Mouse (Mus musculus) forebrain, postnatal 0 days (tissue): ENCODE data around the gene Diaph2. TPM values are rescaled to one million over a fixed set of nuclear protein-coding genes. Genes with fewer than 3 reads are reported as not detected.
A peak's percentile ranks its signal among the peaks of the same experiment; 100 is the strongest.

Experiments used
- ATAC-seq: fragments of 200-750 bp; cut with Nextera tagmentation; 2 replicates; pipeline ENCODE4 v1.8.0; 2017; ENCODE audit warnings: mild to moderate bottlenecking, moderate library complexity
- DNase-seq: peaks from one replicate; pipeline ENCODE4 v3.0.0-alpha.2; 2015
- H3K27ac ChIP-seq: fragments of 300-500 bp; sonication (generic); 2 replicates; pipeline ENCODE4 v1.5.1; 2014; ENCODE audit warnings: low read depth, mild to moderate bottlenecking, antibody characterized with exemption, low read length, moderate library complexity, mixed read lengths
- H3K27me3 ChIP-seq: fragments of 300-500 bp; sonication (generic); 2 replicates; pipeline ENCODE4 v1.6.1; 2014; ENCODE audit warnings: mild to moderate bottlenecking, low read length, mixed read lengths; ENCODE audit not compliant: insufficient read depth
- H3K36me3 ChIP-seq: fragments of 300-500 bp; sonication (generic); 2 replicates; pipeline ENCODE4 v1.6.1; 2014; ENCODE audit warnings: mild to moderate bottlenecking, moderate library complexity; ENCODE audit not compliant: insufficient read depth
- H3K4me1 ChIP-seq: fragments of 300-500 bp; sonication (generic); 2 replicates; pipeline ENCODE4 v1.6.1; 2014; ENCODE audit warnings: antibody characterized with exemption; ENCODE audit not compliant: insufficient read depth
- H3K4me2 ChIP-seq: fragments of 300-500 bp; sonication (generic); 2 replicates; pipeline ENCODE4 v1.6.1; 2014; ENCODE audit warnings: low read depth, mild to moderate bottlenecking, moderate library complexity
- H3K4me3 ChIP-seq: fragments of 300-500 bp; sonication (generic); 2 replicates; pipeline ENCODE4 v1.5.1; 2014; ENCODE audit warnings: low read depth, low read length, mixed read lengths
- H3K9ac ChIP-seq: fragments of 300-500 bp; sonication (generic); 2 replicates; pipeline ENCODE4 v1.6.1; 2014; ENCODE audit warnings: mild to moderate bottlenecking
- H3K9me3 ChIP-seq: fragments of 300-500 bp; sonication (generic); 2 replicates; pipeline ENCODE4 v1.6.1; 2016; ENCODE audit warnings: low read length
- CTCF ChIP-seq: sonication (generic); IDR thresholded peaks from 2 replicates; pipeline ENCODE4 v1.5.1; 2016; ENCODE audit warnings: antibody characterized with exemption, control low read depth, low read depth
- WGBS: fragments of 180-500 bp; shearing (Covaris S2); extraction: QIAGEN DNeasy Blood & Tissue Kit; methylation state at CpG from one replicate; pipeline ENCODE4 v1.1.7; 2014; 5-methylcytosine and 5-hydroxymethylcytosine counted together
- polyA plus RNA-seq: library from polyadenylated mRNA; unstranded; fragments of >200 nt; fragmentation: Nextera tagmentation; extraction: Ambion mirVana; gene quantifications from 2 replicates; pipeline ENCODE4 v1.2.1, GENCODE M21; 2015
- total RNA-seq: library from RNA; depleted of rRNA; stranded (reverse); fragments of >200 nt; gene quantifications from 2 replicates; pipeline ENCODE4 v1.2.3, GENCODE M21; 2014

Diaph2 gene
- total and polyA plus RNA-seq, 2 experiments from 2014 or later: 4.2 to 4.7 TPM

DNA sequence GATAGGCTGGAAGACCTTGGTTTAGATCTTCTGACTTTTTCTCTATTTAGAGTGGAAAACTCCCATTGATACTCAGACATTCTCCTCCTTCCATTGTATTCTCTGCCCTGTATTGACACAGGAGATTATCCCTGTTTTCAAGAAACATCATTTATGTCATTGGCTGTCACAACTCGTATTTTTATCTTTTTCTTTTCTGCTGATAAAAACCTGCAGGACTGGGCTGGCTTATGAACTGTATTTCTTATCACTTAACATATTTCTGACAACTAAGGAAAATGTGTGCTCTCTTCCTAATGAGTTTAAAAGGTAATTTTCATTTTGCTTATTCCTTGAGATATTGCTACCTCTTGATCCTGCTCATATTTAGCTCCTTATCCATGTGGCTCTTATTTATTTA is 17.3 kb downstream of the Diaph2 start:
- TF ChIP-seq CTCF: no peak

DNA sequence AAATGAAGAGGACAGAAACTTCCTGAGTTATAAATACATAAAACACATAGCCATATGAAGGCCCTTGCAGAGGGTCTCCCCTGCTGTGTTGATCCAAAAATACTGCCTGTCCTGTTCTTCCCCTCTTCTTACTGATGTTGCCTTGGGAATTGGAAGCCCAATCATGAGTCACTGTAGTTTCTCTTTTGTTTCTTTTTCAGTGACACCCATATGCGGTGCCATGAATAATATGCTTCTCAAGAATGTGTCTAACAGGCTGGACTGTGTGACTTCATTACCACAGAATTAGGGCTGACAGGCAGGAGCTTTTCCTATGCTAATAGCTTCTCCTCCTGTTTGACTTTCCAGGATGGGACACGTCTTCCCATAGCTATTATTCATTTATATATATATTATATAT is 21.1 kb downstream of the Diaph2 start:
- ATAC-seq (peak; percentile 70), DNase-seq (no peak)
- no peaks in the 10 kb centered on the region for H3K9me3 ChIP-seq
- H3K27me3 ChIP-seq: no peaks in the 10 kb centered on the region
- no peak overlapping the region for H3K9ac ChIP-seq
- H3K36me3 ChIP-seq: no peaks in the 10 kb centered on the region
- no peaks in the 10 kb centered on the region for H3K4me1 ChIP-seq
- WGBS: 40% methylated on average over 2 of the region's 2 CpGs
- no peak overlapping the region for H3K4me3 ChIP-seq
- TF ChIP-seq CTCF: no peak
- no peak overlapping the region for H3K4me2 ChIP-seq
- H3K27ac ChIP-seq: no peak overlapping the region

More for the DNA sequence above, 17.3 kb downstream of the Diaph2 start:
- Histone ChIP-seq H3K9ac (no peak overlapping the region), H3K27ac (no peak overlapping the region), H3K4me1 (no peaks in the 10 kb centered on the region), H3K4me2 (no peak overlapping the region), H3K9me3 (no peaks in the 10 kb centered on the region), H3K27me3 (no peaks in the 10 kb centered on the region), H3K4me3 (no peak overlapping the region), H3K36me3 (no peaks in the 10 kb centered on the region)
- DNase-seq (no peak), ATAC-seq (no peak)
- WGBS: 62% methylated on average over 1 of the region's 1 CpGs

DNA sequence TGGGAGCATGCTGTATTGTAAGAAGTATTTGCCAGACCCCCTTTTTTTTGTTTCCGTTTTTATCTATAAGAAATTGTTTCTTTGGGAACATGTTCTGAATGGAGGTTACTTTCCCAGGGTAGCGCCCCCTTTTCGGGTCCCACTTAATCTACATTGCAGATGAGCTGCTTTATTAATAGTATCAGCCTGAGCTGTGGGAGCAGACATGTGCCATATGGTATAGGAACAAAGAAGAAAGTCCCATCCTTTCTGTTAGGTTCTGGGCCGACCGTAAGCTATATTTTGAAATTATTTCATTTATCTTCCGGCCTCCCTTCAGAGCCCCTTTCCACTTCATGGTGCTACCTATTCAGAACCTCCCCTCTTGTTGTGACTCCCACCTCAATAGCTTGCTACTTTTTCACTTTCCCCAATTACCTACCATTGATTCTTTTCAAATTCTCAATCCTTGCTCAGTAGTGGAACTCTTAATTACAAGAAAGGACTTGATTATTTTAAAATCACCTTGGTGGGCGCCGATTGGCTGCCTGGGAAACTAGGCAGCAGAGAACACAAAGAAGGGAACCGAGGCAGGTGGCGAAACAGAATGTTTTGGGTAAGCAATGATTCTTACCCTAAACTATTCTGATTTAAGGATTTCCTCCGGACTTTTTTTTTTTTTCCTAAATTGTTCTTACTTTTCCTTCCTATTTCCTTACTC is 24.2 kb downstream of the Diaph2 start:
- H3K27me3 ChIP-seq: no peaks in the 10 kb centered on the region
- no peaks in the 10 kb centered on the region for H3K4me1 ChIP-seq
- H3K4me3 ChIP-seq: no peak overlapping the region
- peak; percentile 7 for DNase-seq
- no peaks in the 10 kb centered on the region for H3K36me3 ChIP-seq
- no peak overlapping the region for H3K27ac ChIP-seq
- no peak for TF ChIP-seq CTCF
- no peaks in the 10 kb centered on the region for H3K9me3 ChIP-seq
- ATAC-seq: no peak
- 0 out of 2 replicates have a peak overlapping the region, but pooled peaks have one; percentile 4 for H3K4me2 ChIP-seq
- no peak overlapping the region for H3K9ac ChIP-seq
- WGBS: 43% methylated on average over 11 of the region's 11 CpGs

DNA sequence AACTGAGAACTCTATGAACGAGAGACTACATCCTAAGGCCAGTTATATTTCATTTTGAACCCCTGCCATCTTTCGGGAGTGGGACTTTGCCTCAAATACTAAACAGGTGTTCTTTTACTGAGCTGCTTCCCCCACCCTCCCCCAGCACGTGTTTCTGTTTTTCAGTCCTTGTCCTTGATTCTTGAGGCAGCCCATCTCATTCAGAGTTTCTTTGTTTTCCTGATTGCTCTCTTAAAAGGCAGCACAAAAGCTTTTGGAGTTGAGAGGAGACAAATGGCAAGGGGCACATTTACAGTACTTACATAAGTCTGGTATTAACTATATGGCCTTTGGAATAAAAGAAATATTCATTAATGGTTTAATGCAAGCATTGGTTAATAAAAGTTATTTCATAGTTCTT is 24.9 kb downstream of the Diaph2 start:
- H3K4me3 ChIP-seq: no peak overlapping the region
- H3K9me3 ChIP-seq: no peaks in the 10 kb centered on the region
- H3K4me2 ChIP-seq: no peak overlapping the region
- no peak overlapping the region for H3K27ac ChIP-seq
- WGBS: 43% methylated on average over 3 of the region's 3 CpGs
- no peaks in the 10 kb centered on the region for H3K4me1 ChIP-seq
- no peak for DNase-seq
- H3K36me3 ChIP-seq: no peaks in the 10 kb centered on the region
- ATAC-seq: no peak
- H3K9ac ChIP-seq: no peak overlapping the region
- no peak for TF ChIP-seq CTCF
- no peaks in the 10 kb centered on the region for H3K27me3 ChIP-seq

DNA sequence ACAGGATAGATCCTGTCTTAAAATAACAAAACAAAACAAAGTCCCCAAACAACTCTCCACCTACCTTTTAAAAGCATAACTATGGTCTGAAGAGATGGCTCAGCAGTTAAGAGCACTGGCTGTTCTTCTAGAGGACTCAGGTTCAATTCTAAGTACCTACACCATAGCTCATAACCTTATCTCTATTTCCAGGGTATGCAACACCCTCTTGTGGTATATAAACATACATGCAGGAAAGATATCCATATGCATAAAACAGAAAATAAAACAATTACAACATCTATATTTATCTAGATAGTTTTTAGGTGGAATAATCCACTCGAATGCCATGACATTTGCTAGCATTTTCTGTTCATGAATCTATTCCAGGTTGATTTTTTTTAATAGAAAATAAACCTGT is 27.2 kb downstream of the Diaph2 start:
- DNase-seq: no peak

DNA sequence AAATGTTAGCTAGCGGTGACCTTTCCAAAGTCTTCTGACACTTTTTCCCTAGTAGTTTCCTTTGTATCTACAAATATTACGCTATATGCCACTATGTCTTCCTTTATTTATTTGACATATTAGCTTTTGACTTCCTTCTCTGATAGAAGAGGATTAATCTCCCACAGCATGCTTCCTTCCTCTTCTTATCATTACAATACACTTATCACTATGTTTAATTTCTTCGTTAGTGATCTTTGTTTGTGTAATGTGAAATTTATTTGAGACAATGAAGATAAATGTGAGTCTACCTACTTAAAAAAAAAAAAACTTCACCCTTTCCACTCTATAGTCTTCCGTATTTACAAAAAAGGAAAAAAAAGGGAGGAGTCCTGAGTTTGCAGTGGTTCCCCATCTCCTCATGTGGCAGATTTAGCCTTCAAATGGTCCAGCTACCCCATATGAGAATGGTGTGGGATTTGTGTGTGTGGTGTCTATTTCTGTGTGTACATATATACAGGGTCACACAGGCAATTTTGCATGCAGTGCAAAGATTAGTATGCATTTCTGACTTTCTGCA is 27.9 kb downstream of the Diaph2 start:
- WGBS: 81% methylated on average over 4 of the region's 4 CpGs
- H3K4me3 ChIP-seq: no peak overlapping the region
- no peak for TF ChIP-seq CTCF
- H3K4me2 ChIP-seq: no peak overlapping the region
- no peak overlapping the region for H3K27ac ChIP-seq
- no peaks in the 10 kb centered on the region for H3K9me3 ChIP-seq
- ATAC-seq (no peak), DNase-seq (no peak)
- no peak overlapping the region for H3K9ac ChIP-seq
- no peaks in the 10 kb centered on the region for H3K36me3 ChIP-seq
- H3K4me1 ChIP-seq: no peaks in the 10 kb centered on the region
- H3K27me3 ChIP-seq: no peaks in the 10 kb centered on the region

More for the DNA sequence above, 27.2 kb downstream of the Diaph2 start:
- Histone ChIP-seq H3K27ac (no peak overlapping the region), H3K36me3 (no peaks in the 10 kb centered on the region), H3K9me3 (no peaks in the 10 kb centered on the region), H3K9ac (no peak overlapping the region), H3K4me2 (no peak overlapping the region), H3K27me3 (no peaks in the 10 kb centered on the region), H3K4me3 (no peak overlapping the region), H3K4me1 (no peaks in the 10 kb centered on the region)
- ATAC-seq: no peak
- WGBS: 58% methylated on average over 1 of the region's 1 CpGs
- TF ChIP-seq CTCF: no peak

DNA sequence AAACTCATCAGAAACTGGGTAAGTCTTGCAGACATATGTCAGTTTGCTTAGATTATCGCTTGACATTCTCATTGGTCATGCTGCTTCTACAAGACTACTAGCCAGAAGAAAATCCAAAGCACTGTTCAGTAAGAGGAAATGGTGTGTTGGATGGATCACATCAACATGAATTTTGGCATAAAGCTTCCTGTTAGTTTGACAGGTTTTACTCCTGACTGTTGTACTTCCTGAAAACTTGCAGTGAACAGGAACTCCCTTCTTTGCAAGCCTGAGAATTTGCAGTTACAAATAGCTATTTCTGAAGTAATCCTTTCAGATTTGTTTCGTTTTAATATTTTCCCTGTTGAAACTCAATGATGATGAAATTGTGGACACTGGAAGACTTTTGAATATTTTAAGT is 32.3 kb downstream of the Diaph2 start:
- ATAC-seq (no peak), DNase-seq (no peak)
- no peaks in the 10 kb centered on the region for H3K27me3 ChIP-seq
- H3K36me3 ChIP-seq: no peaks in the 10 kb centered on the region
- no peak overlapping the region for H3K27ac ChIP-seq
- no peak overlapping the region for H3K4me2 ChIP-seq
- no peaks in the 10 kb centered on the region for H3K9me3 ChIP-seq
- H3K4me1 ChIP-seq: no peaks in the 10 kb centered on the region
- H3K4me3 ChIP-seq: no peak overlapping the region
- no peak overlapping the region for H3K9ac ChIP-seq
- TF ChIP-seq CTCF: no peak
- 83% methylated on average over 2 of the region's 2 CpGs for WGBS
